Mouse (Mus musculus): Measurements from ENCODE around the gene Clmn.

GRCm38 (mm10) chr12:104836230-104836629 lies 28.6 kb downstream of the Clmn start:
- TF ChIP-seq GATA1 (IDR thresholded peaks at IDR 0.05; ENCODE audit: borderline replicate concordance, low read length): no peak
- TF ChIP-seq FLI1 (IDR thresholded peaks at IDR 0.05; ENCODE audit: low read length): no peak

Measured in megakaryocyte, embryonic 14.5 days (primary cell).